Mouse (Mus musculus): Measurements from ENCODE around the gene Exoc1. TPM values are rescaled to one million over a fixed set of nuclear protein-coding genes. Genes with fewer than 3 reads are reported as not detected.

The Exoc1 gene
- total and polyA plus RNA-seq, 2 experiments: 7.2 to 14.8 TPM

- no peaks in the 10 kb centered on the region for H3K79me2 ChIP-seq (ENCODE audit: control insufficient read depth, insufficient read depth, low read length)
- H3K36me3 ChIP-seq (ENCODE audit: control insufficient read depth, insufficient read depth, low read length): peaks cover 38% of the 10 kb centered on the region
- TF ChIP-seq POLR2A (IDR thresholded peaks at IDR 0.05; ENCODE audit: extremely low read depth, insufficient read depth, low read length): no peak
- TF ChIP-seq CTCF (IDR thresholded peaks at IDR 0.05; ENCODE audit: low read depth, low read length): no peak
- H3K9ac ChIP-seq (ENCODE audit: low read depth, low read length): no peak overlapping the region
- DNase-seq (ENCODE audit: extremely low read depth, low read depth, low spot score): no peak
- H3K4me3 ChIP-seq (ENCODE audit: insufficient read depth, low read depth, low read length): no peak overlapping the region
- no peaks in the 10 kb centered on the region for H3K27me3 ChIP-seq (ENCODE audit: control insufficient read depth, insufficient read depth, low read length)
- H3K27ac ChIP-seq (replicated peaks; ENCODE audit: insufficient read depth, low read depth, low read length): no peak overlapping the region
- no peaks in the 10 kb centered on the region for H3K4me1 ChIP-seq (ENCODE audit: control insufficient read depth, insufficient read depth, low read length)
Measured at GRCm38 (mm10) chr5:76540842-76541241, 11.7 kb downstream of the Exoc1 start.

- Histone ChIP-seq H3K9ac (ENCODE audit: low read depth, low read length) (no peak overlapping the region), H3K36me3 (ENCODE audit: control insufficient read depth, insufficient read depth, low read length) (peaks cover 33% of the 10 kb centered on the region), H3K27ac (replicated peaks; ENCODE audit: insufficient read depth, low read depth, low read length) (no peak overlapping the region), H3K79me2 (ENCODE audit: control insufficient read depth, insufficient read depth, low read length) (no peaks in the 10 kb centered on the region), H3K27me3 (ENCODE audit: control insufficient read depth, insufficient read depth, low read length) (no peaks in the 10 kb centered on the region), H3K4me3 (ENCODE audit: insufficient read depth, low read depth, low read length) (no peak overlapping the region), H3K4me1 (ENCODE audit: control insufficient read depth, insufficient read depth, low read length) (no peaks in the 10 kb centered on the region)
- 93% methylated on average over 8 of the region's 8 CpGs for WGBS
- DNase-seq (ENCODE audit: extremely low read depth, low read depth, low spot score): no peak
- TF ChIP-seq CTCF (IDR thresholded peaks at IDR 0.05; ENCODE audit: low read depth, low read length) (no peak), POLR2A (IDR thresholded peaks at IDR 0.05; ENCODE audit: extremely low read depth, insufficient read depth, low read length) (no peak)
Measured at GRCm38 (mm10) chr5:76543200-76543599, 14.1 kb downstream of the Exoc1 start.

- Histone ChIP-seq H3K36me3 (ENCODE audit: control insufficient read depth, insufficient read depth, low read length) (peaks cover 26% of the 10 kb centered on the region), H3K27ac (replicated peaks; ENCODE audit: insufficient read depth, low read depth, low read length) (no peak overlapping the region), H3K79me2 (ENCODE audit: control insufficient read depth, insufficient read depth, low read length) (no peaks in the 10 kb centered on the region), H3K4me3 (ENCODE audit: insufficient read depth, low read depth, low read length) (no peak overlapping the region), H3K27me3 (ENCODE audit: control insufficient read depth, insufficient read depth, low read length) (no peaks in the 10 kb centered on the region), H3K4me1 (ENCODE audit: control insufficient read depth, insufficient read depth, low read length) (no peaks in the 10 kb centered on the region), H3K9ac (ENCODE audit: low read depth, low read length) (no peak overlapping the region)
- TF ChIP-seq POLR2A (IDR thresholded peaks at IDR 0.05; ENCODE audit: extremely low read depth, insufficient read depth, low read length): no peak
- TF ChIP-seq CTCF (IDR thresholded peaks at IDR 0.05; ENCODE audit: low read depth, low read length): no peak
- WGBS: 81% methylated on average over 8 of the region's 8 CpGs
- DNase-seq (ENCODE audit: extremely low read depth, low read depth, low spot score): no peak
Measured at GRCm38 (mm10) chr5:76550426-76550825, 21.3 kb downstream of the Exoc1 start.

- DNase-seq (ENCODE audit: extremely low read depth, low read depth, low spot score): peak; percentile 60
- no peaks in the 10 kb centered on the region for H3K27me3 ChIP-seq (ENCODE audit: control insufficient read depth, insufficient read depth, low read length)
- no peak overlapping the region for H3K9ac ChIP-seq (ENCODE audit: low read depth, low read length)
- no peak overlapping the region for H3K27ac ChIP-seq (replicated peaks; ENCODE audit: insufficient read depth, low read depth, low read length)
- 52% methylated on average over 3 of the region's 3 CpGs for WGBS
- TF ChIP-seq POLR2A (IDR thresholded peaks at IDR 0.05; ENCODE audit: extremely low read depth, insufficient read depth, low read length) (no peak), CTCF (IDR thresholded peaks at IDR 0.05; ENCODE audit: low read depth, low read length) (peak; percentile 100)
- no peaks in the 10 kb centered on the region for H3K4me1 ChIP-seq (ENCODE audit: control insufficient read depth, insufficient read depth, low read length)
- H3K79me2 ChIP-seq (ENCODE audit: control insufficient read depth, insufficient read depth, low read length): no peaks in the 10 kb centered on the region
- H3K4me3 ChIP-seq (ENCODE audit: insufficient read depth, low read depth, low read length): no peak overlapping the region
- H3K36me3 ChIP-seq (ENCODE audit: control insufficient read depth, insufficient read depth, low read length): peaks cover 36% of the 10 kb centered on the region
Measured at GRCm38 (mm10) chr5:76565321-76565720, 36.2 kb downstream of the Exoc1 start.

- H3K27ac ChIP-seq (replicated peaks; ENCODE audit: insufficient read depth, low read depth, low read length): no peak overlapping the region
- H3K27me3 ChIP-seq (ENCODE audit: control insufficient read depth, insufficient read depth, low read length): no peaks in the 10 kb centered on the region
- peaks cover 14% of the 10 kb centered on the region; the same call in 1 of the 2 replicates for H3K36me3 ChIP-seq (ENCODE audit: control insufficient read depth, insufficient read depth, low read length)
- no peak overlapping the region for H3K9ac ChIP-seq (ENCODE audit: low read depth, low read length)
- TF ChIP-seq POLR2A (IDR thresholded peaks at IDR 0.05; ENCODE audit: extremely low read depth, insufficient read depth, low read length): no peak
- no peak for TF ChIP-seq CTCF (IDR thresholded peaks at IDR 0.05; ENCODE audit: low read depth, low read length)
- no peak for DNase-seq (ENCODE audit: extremely low read depth, low read depth, low spot score)
- H3K4me3 ChIP-seq (ENCODE audit: insufficient read depth, low read depth, low read length): no peak overlapping the region
- H3K4me1 ChIP-seq (ENCODE audit: control insufficient read depth, insufficient read depth, low read length): no peaks in the 10 kb centered on the region
- H3K79me2 ChIP-seq (ENCODE audit: control insufficient read depth, insufficient read depth, low read length): no peaks in the 10 kb centered on the region
- 73% methylated on average over 7 of the region's 7 CpGs for WGBS
Measured at GRCm38 (mm10) chr5:76574251-76574650, 45.1 kb downstream of the Exoc1 start.

- Histone ChIP-seq H3K27ac (replicated peaks; ENCODE audit: insufficient read depth, low read depth, low read length) (no peak overlapping the region), H3K4me3 (ENCODE audit: insufficient read depth, low read depth, low read length) (no peak overlapping the region), H3K36me3 (ENCODE audit: control insufficient read depth, insufficient read depth, low read length) (no peaks in the 10 kb centered on the region), H3K27me3 (ENCODE audit: control insufficient read depth, insufficient read depth, low read length) (no peaks in the 10 kb centered on the region), H3K9ac (ENCODE audit: low read depth, low read length) (no peak overlapping the region), H3K79me2 (ENCODE audit: control insufficient read depth, insufficient read depth, low read length) (no peaks in the 10 kb centered on the region), H3K4me1 (ENCODE audit: control insufficient read depth, insufficient read depth, low read length) (no peaks in the 10 kb centered on the region)
- TF ChIP-seq CTCF (IDR thresholded peaks at IDR 0.05; ENCODE audit: low read depth, low read length): no peak
- TF ChIP-seq POLR2A (IDR thresholded peaks at IDR 0.05; ENCODE audit: extremely low read depth, insufficient read depth, low read length): no peak
- WGBS: 88% methylated on average over 3 of the region's 3 CpGs
- DNase-seq (ENCODE audit: extremely low read depth, low read depth, low spot score): no peak
Measured at GRCm38 (mm10) chr5:76577026-76577425, 47.9 kb downstream of the Exoc1 start.
